Mouse (Mus musculus): ENCODE data around the gene Cacna1e. TPM values are rescaled to one million over a fixed set of nuclear protein-coding genes. Genes with fewer than 3 reads are reported as not detected.

Cacna1e gene
- polyA plus RNA-seq, 1 experiment from 2014 or later, result 1.7 TPM

GRCm38 (mm10) chr1:154748531-154748930 lies 135.8 kb downstream of the Cacna1e start:
- H3K9me3 ChIP-seq (ENCODE audit: control insufficient read depth, low read length), result no peaks in the 10 kb centered on the region
- no peak for DNase-seq (ENCODE audit: low spot score, missing footprints)
- WGBS, result 86% methylated on average over 3 of the region's 3 CpGs
- no peak overlapping the region for H3K4me2 ChIP-seq
- H3K27me3 ChIP-seq (ENCODE audit: control insufficient read depth, insufficient read depth, low read length), result no peaks in the 10 kb centered on the region
- H3K9ac ChIP-seq (ENCODE audit: low read length), result no peak overlapping the region
- H3K4me1 ChIP-seq (ENCODE audit: control insufficient read depth, insufficient read depth, low read length), result no peaks in the 10 kb centered on the region
- no peak overlapping the region for H3K27ac ChIP-seq (ENCODE audit: low read depth, low read length)
- H3K36me3 ChIP-seq (ENCODE audit: control insufficient read depth, insufficient read depth, low read length), result no peaks in the 10 kb centered on the region
- ATAC-seq (ENCODE audit: low FRiP score), result no peak
- H3K4me3 ChIP-seq (ENCODE audit: low read depth, low read length), result no peak overlapping the region

GRCm38 (mm10) chr1:154745241-154745640 lies 139.1 kb downstream of the Cacna1e start:
- Histone ChIP-seq H3K4me3 (ENCODE audit: low read depth, low read length) (no peak overlapping the region), H3K9me3 (ENCODE audit: control insufficient read depth, low read length) (no peaks in the 10 kb centered on the region), H3K9ac (ENCODE audit: low read length) (no peak overlapping the region), H3K4me2 (no peak overlapping the region), H3K27ac (ENCODE audit: low read depth, low read length) (no peak overlapping the region), H3K27me3 (ENCODE audit: control insufficient read depth, insufficient read depth, low read length) (no peaks in the 10 kb centered on the region), H3K4me1 (ENCODE audit: control insufficient read depth, insufficient read depth, low read length) (no peaks in the 10 kb centered on the region), H3K36me3 (ENCODE audit: control insufficient read depth, insufficient read depth, low read length) (no peaks in the 10 kb centered on the region)
- peak; percentile 21 for DNase-seq (ENCODE audit: low spot score, missing footprints)
- no peak for ATAC-seq (ENCODE audit: low FRiP score)
- 89% methylated on average over 6 of the region's 6 CpGs for WGBS

- Histone ChIP-seq H3K4me1 (ENCODE audit: control insufficient read depth, insufficient read depth, low read length) (peaks cover 6% of the 10 kb centered on the region), H3K9ac (ENCODE audit: low read length) (no peak overlapping the region), H3K27ac (ENCODE audit: low read depth, low read length) (no peak overlapping the region), H3K4me3 (ENCODE audit: low read depth, low read length) (no peak overlapping the region), H3K9me3 (ENCODE audit: control insufficient read depth, low read length) (no peaks in the 10 kb centered on the region), H3K27me3 (ENCODE audit: control insufficient read depth, insufficient read depth, low read length) (peaks cover 19% of the 10 kb centered on the region), H3K36me3 (ENCODE audit: control insufficient read depth, insufficient read depth, low read length) (no peaks in the 10 kb centered on the region), H3K4me2 (no peak overlapping the region)
- ATAC-seq (ENCODE audit: low FRiP score) (no peak), DNase-seq (ENCODE audit: low spot score, missing footprints) (no peak)
- whole genome bisulfite sequencing, result 82% methylated on average over 7 of the region's 7 CpGs
Measured at GRCm38 (mm10) chr1:154730411-154730961, 153.8 kb downstream of the Cacna1e start.

- Histone ChIP-seq H3K9me3 (ENCODE audit: control insufficient read depth, low read length) (no peaks in the 10 kb centered on the region), H3K4me1 (ENCODE audit: control insufficient read depth, insufficient read depth, low read length) (peaks cover 13% of the 10 kb centered on the region), H3K27me3 (ENCODE audit: control insufficient read depth, insufficient read depth, low read length) (peaks cover 30% of the 10 kb centered on the region), H3K4me3 (ENCODE audit: low read depth, low read length) (no peak overlapping the region), H3K36me3 (ENCODE audit: control insufficient read depth, insufficient read depth, low read length) (no peaks in the 10 kb centered on the region), H3K27ac (ENCODE audit: low read depth, low read length) (no peak overlapping the region), H3K9ac (ENCODE audit: low read length) (no peak overlapping the region), H3K4me2 (no peak overlapping the region)
- ATAC-seq (ENCODE audit: low FRiP score) (no peak), DNase-seq (ENCODE audit: low spot score, missing footprints) (peak; percentile 98)
- 63% methylated on average over 6 of the region's 6 CpGs for WGBS
Measured at GRCm38 (mm10) chr1:154729269-154729980, 154.9 kb downstream of the Cacna1e start.

GRCm38 (mm10) chr1:154728682-154729081 lies 155.6 kb downstream of the Cacna1e start:
- Histone ChIP-seq H3K27me3 (ENCODE audit: control insufficient read depth, insufficient read depth, low read length) (peaks cover 33% of the 10 kb centered on the region), H3K4me1 (ENCODE audit: control insufficient read depth, insufficient read depth, low read length) (peaks cover 20% of the 10 kb centered on the region), H3K4me3 (ENCODE audit: low read depth, low read length) (no peak overlapping the region), H3K4me2 (no peak overlapping the region), H3K9me3 (ENCODE audit: control insufficient read depth, low read length) (no peaks in the 10 kb centered on the region), H3K27ac (ENCODE audit: low read depth, low read length) (no peak overlapping the region), H3K36me3 (ENCODE audit: control insufficient read depth, insufficient read depth, low read length) (no peaks in the 10 kb centered on the region), H3K9ac (ENCODE audit: low read length) (no peak overlapping the region)
- no peak for ATAC-seq (ENCODE audit: low FRiP score)
- DNase-seq (ENCODE audit: low spot score, missing footprints), result peak; percentile 87
- WGBS, result 47% methylated on average over 5 of the region's 5 CpGs

- H3K27ac ChIP-seq (ENCODE audit: low read depth, low read length), result no peak overlapping the region
- ATAC-seq (ENCODE audit: low FRiP score), result no peak
- H3K4me1 ChIP-seq (ENCODE audit: control insufficient read depth, insufficient read depth, low read length), result peaks cover 25% of the 10 kb centered on the region
- no peak overlapping the region for H3K4me2 ChIP-seq
- H3K36me3 ChIP-seq (ENCODE audit: control insufficient read depth, insufficient read depth, low read length), result no peaks in the 10 kb centered on the region
- no peak overlapping the region for H3K4me3 ChIP-seq (ENCODE audit: low read depth, low read length)
- H3K9me3 ChIP-seq (ENCODE audit: control insufficient read depth, low read length), result no peaks in the 10 kb centered on the region
- H3K27me3 ChIP-seq (ENCODE audit: control insufficient read depth, insufficient read depth, low read length), result peaks cover 33% of the 10 kb centered on the region
- WGBS, result 84% methylated on average over 8 of the region's 8 CpGs
- no peak overlapping the region for H3K9ac ChIP-seq (ENCODE audit: low read length)
- no peak for DNase-seq (ENCODE audit: low spot score, missing footprints)
Measured at GRCm38 (mm10) chr1:154727696-154728095, 156.6 kb downstream of the Cacna1e start.

- under 1% methylated on average over 43 of the region's 45 CpGs for WGBS
- Histone ChIP-seq H3K9me3 (ENCODE audit: control insufficient read depth, low read length) (no peaks in the 10 kb centered on the region), H3K4me2 (peak overlapping the region; percentile 54), H3K4me1 (ENCODE audit: control insufficient read depth, insufficient read depth, low read length) (peaks cover 25% of the 10 kb centered on the region), H3K4me3 (ENCODE audit: low read depth, low read length) (peak overlapping the region; percentile 34), H3K27ac (ENCODE audit: low read depth, low read length) (no peak overlapping the region), H3K36me3 (ENCODE audit: control insufficient read depth, insufficient read depth, low read length) (no peaks in the 10 kb centered on the region), H3K27me3 (ENCODE audit: control insufficient read depth, insufficient read depth, low read length) (peaks cover 33% of the 10 kb centered on the region), H3K9ac (ENCODE audit: low read length) (peak overlapping the region; percentile 46)
- DNase-seq (ENCODE audit: low spot score, missing footprints) (peak; percentile 96), ATAC-seq (ENCODE audit: low FRiP score) (peak; percentile 53; the same call in 1 of the 2 replicates)
Measured at GRCm38 (mm10) chr1:154726361-154727161, 157.7 kb downstream of the Cacna1e start.

GRCm38 (mm10) chr1:154725356-154726320 lies 158.7 kb downstream of the Cacna1e start:
- Histone ChIP-seq H3K27ac (ENCODE audit: low read depth, low read length) (no peak overlapping the region), H3K9me3 (ENCODE audit: control insufficient read depth, low read length) (no peaks in the 10 kb centered on the region), H3K4me2 (peak overlapping the region; percentile 54), H3K9ac (ENCODE audit: low read length) (peak overlapping the region; percentile 46), H3K27me3 (ENCODE audit: control insufficient read depth, insufficient read depth, low read length) (peaks cover 33% of the 10 kb centered on the region), H3K36me3 (ENCODE audit: control insufficient read depth, insufficient read depth, low read length) (no peaks in the 10 kb centered on the region), H3K4me1 (ENCODE audit: control insufficient read depth, insufficient read depth, low read length) (peaks cover 25% of the 10 kb centered on the region), H3K4me3 (ENCODE audit: low read depth, low read length) (peak overlapping the region; percentile 34)
- ATAC-seq (ENCODE audit: low FRiP score) (no peak), DNase-seq (ENCODE audit: low spot score, missing footprints) (peak; percentile 93)
- WGBS, result 20% methylated on average over 35 of the region's 35 CpGs
